Mouse (Mus musculus) limb, embryonic 11.5 days (tissue): Measurements from ENCODE around the gene B830017H08Rik. TPM values are rescaled to one million over a fixed set of nuclear protein-coding genes. Genes with fewer than 3 reads are reported as not detected.

Experiments
- ATAC-seq: fragments of 200-750 bp; cut with Nextera tagmentation; 2 replicates; pipeline ENCODE4 v1.8.0; 2017; ENCODE audit warnings: low read depth; ENCODE audit not compliant: insufficient number of reproducible peaks, low FRiP score, low TSS enrichment
- DNase-seq: peaks from one replicate; pipeline ENCODE4 v3.0.0-alpha.2; 2015; ENCODE audit warnings: low spot score
- H3K27ac ChIP-seq: fragments of 300-500 bp; sonication (generic); replicated peaks from 2 replicates; pipeline ENCODE4 v1.5.1; 2014; ENCODE audit warnings: low read depth, mild to moderate bottlenecking, low read length
- H3K27me3 ChIP-seq: fragments of 300-500 bp; sonication (generic); 2 replicates; pipeline ENCODE4 v1.6.1; 2014; ENCODE audit warnings: mild to moderate bottlenecking, low read length, mixed read lengths; ENCODE audit not compliant: control insufficient read depth, insufficient read depth
- H3K36me3 ChIP-seq: fragments of 300-500 bp; sonication (generic); 2 replicates; pipeline ENCODE4 v1.6.1; 2014; ENCODE audit warnings: mild to moderate bottlenecking, low read length, moderate library complexity, mixed read lengths; ENCODE audit not compliant: control insufficient read depth, insufficient read depth
- H3K4me1 ChIP-seq: fragments of 300-500 bp; sonication (generic); 2 replicates; pipeline ENCODE4 v1.6.1; 2014; ENCODE audit warnings: low read length, mixed read lengths; ENCODE audit not compliant: control insufficient read depth, insufficient read depth
- H3K4me2 ChIP-seq: fragments of 300-500 bp; sonication (generic); 2 replicates; pipeline ENCODE4 v1.6.1; 2014; ENCODE audit warnings: low read depth, mild to moderate bottlenecking, moderate library complexity; ENCODE audit not compliant: severe bottlenecking
- H3K4me3 ChIP-seq: fragments of 300-500 bp; sonication (generic); 2 replicates; pipeline ENCODE4 v1.5.1; 2014; ENCODE audit warnings: low read depth, low read length
- H3K9ac ChIP-seq: fragments of 300-500 bp; sonication (generic); 2 replicates; pipeline ENCODE4 v1.6.1; 2014; ENCODE audit warnings: mild to moderate bottlenecking, low read length
- H3K9me3 ChIP-seq: fragments of 300-500 bp; sonication (generic); 2 replicates; pipeline ENCODE4 v1.6.1; 2016; ENCODE audit warnings: low read length; ENCODE audit not compliant: control insufficient read depth
- WGBS: fragments of 180-500 bp; shearing (Covaris S2); extraction: QIAGEN DNeasy Blood & Tissue Kit; methylation state at CpG from one replicate; pipeline ENCODE4 v1.1.7; 2014; 5-methylcytosine and 5-hydroxymethylcytosine counted together
- polyA plus RNA-seq: library from polyadenylated mRNA; unstranded; fragments of >200 nt; fragmentation: Nextera tagmentation; extraction: Ambion mirVana; gene quantifications from 2 replicates; pipeline ENCODE4 v1.2.1, GENCODE M21; 2014

Gene B830017H08Rik
- polyA plus RNA-seq, 1 experiment from 2014 or later = 0.73 TPM

DNA sequence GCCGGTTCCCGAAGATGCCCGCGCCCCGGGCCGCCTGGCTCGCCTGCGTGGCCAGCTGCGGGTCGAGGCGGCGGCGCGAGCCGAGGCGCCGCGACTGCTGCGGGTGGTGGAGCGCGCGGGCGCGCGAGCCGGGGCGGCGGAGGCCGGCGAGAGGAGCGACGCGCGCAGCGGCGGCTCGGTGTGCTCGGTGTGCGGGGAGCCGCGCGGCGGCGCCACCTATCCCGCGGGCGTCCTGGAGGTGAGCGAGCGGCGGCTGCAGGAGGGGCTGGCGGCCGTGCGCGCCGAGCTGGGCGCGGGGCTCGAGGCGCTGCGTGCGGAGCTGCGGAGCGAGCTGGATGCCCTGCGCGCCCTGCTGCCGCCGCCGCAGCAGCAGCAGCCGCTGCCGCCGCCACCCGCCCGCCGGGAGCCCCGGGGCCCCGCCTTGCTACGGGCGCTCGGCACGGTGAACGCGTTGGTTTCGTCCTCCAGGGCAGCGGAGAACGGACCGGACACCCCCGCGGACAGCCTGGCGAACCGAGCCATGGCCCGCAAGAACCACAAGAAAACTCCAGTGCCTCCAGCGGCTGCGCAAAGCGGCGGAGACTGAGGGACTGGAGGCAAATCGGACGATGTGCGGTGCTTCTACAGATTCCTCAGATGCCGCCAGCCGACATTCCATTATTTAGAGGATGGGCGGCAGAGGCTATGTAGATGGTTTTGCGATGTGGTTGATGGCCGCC, 919 bp downstream of the B830017H08Rik start:
- WGBS = under 1% methylated on average over 84 of the region's 103 CpGs
- H3K36me3 ChIP-seq = no peaks in the 10 kb centered on the region
- H3K4me3 ChIP-seq = peak overlapping the region; percentile 57
- H3K4me1 ChIP-seq = peaks cover 27% of the 10 kb centered on the region
- DNase-seq (peak; percentile 69), ATAC-seq (no peak)
- peaks cover 45% of the 10 kb centered on the region for H3K27me3 ChIP-seq
- no peak overlapping the region for H3K27ac ChIP-seq
- no peaks in the 10 kb centered on the region for H3K9me3 ChIP-seq
- peak overlapping the region; percentile 72 for H3K9ac ChIP-seq
- H3K4me2 ChIP-seq = peak overlapping the region; percentile 99

DNA sequence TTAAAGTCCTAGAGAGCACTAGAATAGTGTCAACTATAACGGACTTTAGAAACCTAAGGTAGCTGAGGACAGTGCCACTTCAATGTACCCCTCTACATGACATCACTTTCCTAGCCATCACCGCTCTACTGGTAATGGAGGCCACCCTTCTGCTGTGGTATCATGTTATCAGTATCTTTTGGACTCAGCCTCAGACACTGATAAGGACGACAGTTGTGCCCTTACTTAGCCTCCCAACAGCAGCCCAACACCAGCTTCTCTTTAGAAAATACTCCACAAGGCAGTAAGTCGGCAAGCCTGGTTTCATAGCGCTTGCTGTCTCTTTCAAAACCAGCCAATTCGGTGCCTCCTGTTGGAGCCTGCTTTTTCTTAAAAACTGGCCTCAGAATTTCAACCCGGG, 1.6 kb downstream of the B830017H08Rik start:
- 55% methylated on average over 7 of the region's 7 CpGs for WGBS
- Histone ChIP-seq H3K9ac (no peak overlapping the region; the same call in 1 of the 2 replicates), H3K36me3 (no peaks in the 10 kb centered on the region; the same call in 1 of the 2 replicates), H3K4me1 (peaks cover 25% of the 10 kb centered on the region), H3K27ac (no peak overlapping the region), H3K9me3 (no peaks in the 10 kb centered on the region), H3K4me2 (peak overlapping the region; percentile 99; the same call in 1 of the 2 replicates), H3K27me3 (peaks cover 45% of the 10 kb centered on the region), H3K4me3 (peak overlapping the region; percentile 57)
- ATAC-seq (no peak), DNase-seq (no peak)

DNA sequence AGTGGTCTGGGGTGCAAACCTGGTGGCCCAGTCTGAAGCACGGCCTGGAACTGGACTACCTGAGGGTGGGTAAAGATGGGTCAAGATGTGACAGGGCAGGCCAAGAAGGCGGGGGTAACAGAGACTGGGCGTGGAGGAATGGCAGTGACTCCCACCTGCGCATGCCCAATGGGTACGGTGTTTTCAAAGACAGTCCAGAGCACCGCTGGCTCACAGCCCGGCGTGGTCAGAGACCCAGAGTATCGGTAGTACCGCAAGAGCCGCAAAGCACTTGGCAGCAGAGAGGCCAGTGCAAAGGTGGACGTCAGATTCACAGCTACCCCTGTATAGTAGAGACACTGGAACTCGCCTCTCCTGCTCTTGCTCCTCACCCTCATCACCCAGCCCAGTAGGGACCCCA, 2.6 kb downstream of the B830017H08Rik start:
- Histone ChIP-seq H3K4me1 (peaks cover 17% of the 10 kb centered on the region), H3K27ac (no peak overlapping the region), H3K27me3 (peaks cover 45% of the 10 kb centered on the region), H3K9me3 (no peaks in the 10 kb centered on the region), H3K4me3 (no peak overlapping the region), H3K4me2 (no peak overlapping the region), H3K9ac (no peak overlapping the region), H3K36me3 (peaks cover 3% of the 10 kb centered on the region; the same call in 1 of the 2 replicates)
- DNase-seq = no peak
- ATAC-seq = no peak
- WGBS = 56% methylated on average over 13 of the region's 13 CpGs

DNA sequence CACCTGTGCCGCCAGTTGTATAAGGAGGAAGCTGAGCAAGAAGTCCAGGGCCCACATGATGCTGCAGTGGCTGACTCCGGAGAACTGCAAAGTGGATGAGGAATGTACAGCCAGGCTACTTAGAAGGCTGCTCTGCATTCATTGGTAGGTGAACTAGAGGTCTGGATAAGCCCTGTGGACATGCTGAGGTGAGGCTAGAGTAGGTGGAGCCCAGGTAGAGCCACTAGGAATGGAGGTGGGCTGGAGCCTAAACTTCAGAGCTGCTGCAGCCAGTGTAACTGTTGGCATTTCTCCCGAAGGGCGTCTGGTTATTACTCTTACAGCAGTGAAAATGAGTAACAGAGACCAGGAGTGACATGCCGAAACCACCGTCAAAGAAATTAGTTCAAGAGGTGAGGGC, 5.1 kb downstream of the B830017H08Rik start, which contains the start of gene Car15:
TSS of gene Car15 (minus strand) at position 314 of the 400 bp plus-strand sequence.
- DNase-seq = no peak
- Histone ChIP-seq H3K27ac (no peak within 1 kb of the TSS), H3K4me2 (no peak within 1 kb of the TSS), H3K27me3 (peaks cover 25% of the 10 kb centered on the region), H3K9ac (no peak within 1 kb of the TSS), H3K4me3 (no peak within 1 kb of the TSS), H3K4me1 (peaks cover 6% of the 10 kb centered on the region), H3K9me3 (no peaks in the 10 kb centered on the region), H3K36me3 (peaks cover 14% of the 10 kb centered on the region)
- ATAC-seq = no peak
- WGBS = 73% methylated on average over 6 of the region's 6 CpGs

DNA sequence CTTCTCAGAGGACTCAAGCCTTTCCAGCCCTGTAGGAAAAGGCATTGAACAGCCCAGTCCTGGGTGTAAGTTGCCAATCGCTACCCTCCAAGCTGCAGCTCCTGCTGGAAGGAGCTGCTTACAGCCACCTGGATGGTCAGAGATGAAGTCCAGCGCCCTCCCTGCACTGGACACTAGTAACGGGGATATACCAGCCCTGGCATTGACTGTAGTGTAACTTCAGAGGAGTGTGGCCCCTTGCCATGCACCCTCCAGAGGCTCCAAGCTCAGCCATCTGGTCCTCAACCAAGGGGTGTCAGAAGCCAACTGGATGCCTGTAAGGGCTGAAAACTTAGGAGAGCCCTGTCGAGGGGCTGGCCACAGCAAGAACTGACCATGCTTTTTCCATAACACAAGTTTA, 7.1 kb downstream of the B830017H08Rik start:
- H3K9ac ChIP-seq = no peak overlapping the region
- no peaks in the 10 kb centered on the region for H3K9me3 ChIP-seq
- no peaks in the 10 kb centered on the region for H3K4me1 ChIP-seq
- H3K27ac ChIP-seq = no peak overlapping the region
- WGBS = 84% methylated on average over 4 of the region's 4 CpGs
- ATAC-seq (no peak), DNase-seq (no peak)
- H3K27me3 ChIP-seq = peaks cover 13% of the 10 kb centered on the region
- no peak overlapping the region for H3K4me3 ChIP-seq
- H3K36me3 ChIP-seq = peaks cover 23% of the 10 kb centered on the region
- H3K4me2 ChIP-seq = no peak overlapping the region

- Histone ChIP-seq H3K27ac (no peak overlapping the region), H3K4me1 (no peaks in the 10 kb centered on the region), H3K4me2 (no peak overlapping the region), H3K9me3 (no peaks in the 10 kb centered on the region), H3K36me3 (peaks cover 31% of the 10 kb centered on the region), H3K4me3 (no peak overlapping the region), H3K9ac (no peak overlapping the region), H3K27me3 (no peaks in the 10 kb centered on the region)
- ATAC-seq (no peak), DNase-seq (no peak)
- 93% methylated on average over 7 of the region's 7 CpGs for WGBS
Measured at GRCm38 (mm10) chr16:17842437-17842836, 9.5 kb downstream of the B830017H08Rik start.

DNA sequence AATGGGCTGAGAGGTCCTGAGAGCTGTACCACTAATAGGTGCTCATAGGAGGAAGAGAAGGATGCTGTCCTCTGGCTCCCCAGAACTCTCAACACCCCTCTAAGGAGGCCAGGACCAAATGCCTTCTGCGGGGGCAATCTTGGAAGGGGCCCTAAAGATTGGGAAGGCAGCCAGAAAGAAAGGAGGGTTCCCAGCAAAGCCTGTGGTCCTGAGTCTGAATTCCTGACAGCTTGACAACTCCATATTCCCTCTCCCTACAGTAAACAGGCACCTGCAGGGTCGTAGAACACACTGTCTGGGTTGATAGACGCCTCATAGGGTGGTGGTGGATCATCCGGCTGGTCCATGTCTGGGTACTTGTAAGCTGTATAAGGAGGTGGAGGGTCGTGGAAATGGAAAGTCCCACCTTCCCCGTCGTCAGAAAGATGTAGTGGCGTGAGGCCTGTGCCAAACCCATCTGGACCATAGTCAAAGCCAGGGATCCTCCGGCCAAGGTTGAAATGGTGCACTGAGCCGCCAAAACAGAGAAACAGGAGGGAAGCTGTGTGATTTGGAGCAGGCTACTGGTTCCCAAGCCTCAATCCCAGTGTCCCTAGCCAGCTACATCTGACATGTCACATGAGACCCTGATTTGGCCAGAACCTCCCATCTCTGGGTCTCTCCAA, 10.9 kb downstream of the B830017H08Rik start:
- no peak overlapping the region for H3K4me3 ChIP-seq
- no peaks in the 10 kb centered on the region for H3K4me1 ChIP-seq
- H3K27me3 ChIP-seq = no peaks in the 10 kb centered on the region
- 90% methylated on average over 10 of the region's 10 CpGs for WGBS
- DNase-seq (no peak), ATAC-seq (no peak)
- H3K9ac ChIP-seq = no peak overlapping the region
- peaks cover 31% of the 10 kb centered on the region for H3K36me3 ChIP-seq
- no peaks in the 10 kb centered on the region for H3K9me3 ChIP-seq
- H3K27ac ChIP-seq = no peak overlapping the region
- no peak overlapping the region for H3K4me2 ChIP-seq

DNA sequence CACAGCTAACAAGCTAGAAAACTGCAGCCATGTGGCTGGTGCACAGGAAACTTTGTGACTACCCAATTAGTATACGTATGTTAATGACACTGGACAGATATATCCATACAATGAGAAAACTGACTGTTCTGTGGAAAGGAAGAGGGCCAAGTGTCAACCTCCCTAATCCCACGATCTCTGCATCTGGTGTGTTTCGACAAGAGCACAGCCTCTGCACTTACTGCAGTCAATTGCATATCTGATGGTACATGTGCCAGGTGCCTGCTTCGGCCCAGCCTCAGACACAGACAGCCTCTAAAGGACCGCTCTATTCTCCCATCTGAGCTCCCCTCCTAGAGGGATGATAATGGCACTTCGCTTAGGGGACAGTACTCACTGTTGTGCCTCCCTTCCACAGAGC, 15.5 kb downstream of the B830017H08Rik start:
- Histone ChIP-seq H3K4me3 (no peak overlapping the region), H3K27ac (no peak overlapping the region), H3K27me3 (no peaks in the 10 kb centered on the region), H3K9ac (no peak overlapping the region), H3K9me3 (no peaks in the 10 kb centered on the region), H3K4me1 (no peaks in the 10 kb centered on the region), H3K4me2 (no peak overlapping the region), H3K36me3 (peaks cover 26% of the 10 kb centered on the region; the same call in 1 of the 2 replicates)
- ATAC-seq (no peak), DNase-seq (no peak)
- WGBS = 94% methylated on average over 6 of the region's 6 CpGs
